Mouse (Mus musculus): ENCODE data around the gene Fxyd2. TPM values are rescaled to one million over a fixed set of nuclear protein-coding genes. Genes with fewer than 3 reads are reported as not detected.

Fxyd2 gene
- polyA plus RNA-seq, 1 experiment from 2014 or later: 2,959 TPM

GRCm38 (mm10) chr9:45386698-45387097, 12.8 kb upstream of the Fxyd2 start:
- no peaks in the 10 kb centered on the region for H3K9me3 ChIP-seq (replicated peaks; ENCODE audit: low read length)
- H3K27me3 ChIP-seq (ENCODE audit: insufficient read depth, low read length): no peaks in the 10 kb centered on the region
- H3K4me1 ChIP-seq (replicated peaks; ENCODE audit: insufficient read depth, low read length): no peaks in the 10 kb centered on the region
- DNase-seq (ENCODE audit: low spot score) (no peak), ATAC-seq (replicated peaks; ENCODE audit: low FRiP score, low read depth) (no peak)
- 0 out of 2 replicates have a peak, but pooled peaks have one; percentile 25 for TF ChIP-seq CTCF (IDR thresholded peaks at IDR 0.05; ENCODE audit: low read depth)
- H3K27ac ChIP-seq: no peak overlapping the region
- 78% methylated on average over 5 of the region's 5 CpGs for WGBS
- H3K4me2 ChIP-seq (ENCODE audit: low read length): no peak overlapping the region
- H3K9ac ChIP-seq (ENCODE audit: low read depth, low read length): no peak overlapping the region
- H3K4me3 ChIP-seq (replicated peaks; ENCODE audit: low read depth, low read length): no peak overlapping the region
- no peaks in the 10 kb centered on the region for H3K36me3 ChIP-seq (ENCODE audit: insufficient read depth, low read length)

- peak; percentile 99 for TF ChIP-seq CTCF (IDR thresholded peaks at IDR 0.05; ENCODE audit: low read depth)
- Histone ChIP-seq H3K4me1 (replicated peaks; ENCODE audit: insufficient read depth, low read length) (no peaks in the 10 kb centered on the region), H3K4me3 (replicated peaks; ENCODE audit: low read depth, low read length) (no peak overlapping the region), H3K27me3 (ENCODE audit: insufficient read depth, low read length) (no peaks in the 10 kb centered on the region), H3K9ac (ENCODE audit: low read depth, low read length) (no peak overlapping the region), H3K4me2 (ENCODE audit: low read length) (no peak overlapping the region), H3K36me3 (ENCODE audit: insufficient read depth, low read length) (no peaks in the 10 kb centered on the region), H3K9me3 (replicated peaks; ENCODE audit: low read length) (no peaks in the 10 kb centered on the region), H3K27ac (no peak overlapping the region)
- ATAC-seq (replicated peaks; ENCODE audit: low FRiP score, low read depth) (peak; percentile 77), DNase-seq (ENCODE audit: low spot score) (peak; percentile 91)
- 42% methylated on average over 12 of the region's 12 CpGs for WGBS
Measured at GRCm38 (mm10) chr9:45388385-45388994, 11.0 kb upstream of the Fxyd2 start.

DNA sequence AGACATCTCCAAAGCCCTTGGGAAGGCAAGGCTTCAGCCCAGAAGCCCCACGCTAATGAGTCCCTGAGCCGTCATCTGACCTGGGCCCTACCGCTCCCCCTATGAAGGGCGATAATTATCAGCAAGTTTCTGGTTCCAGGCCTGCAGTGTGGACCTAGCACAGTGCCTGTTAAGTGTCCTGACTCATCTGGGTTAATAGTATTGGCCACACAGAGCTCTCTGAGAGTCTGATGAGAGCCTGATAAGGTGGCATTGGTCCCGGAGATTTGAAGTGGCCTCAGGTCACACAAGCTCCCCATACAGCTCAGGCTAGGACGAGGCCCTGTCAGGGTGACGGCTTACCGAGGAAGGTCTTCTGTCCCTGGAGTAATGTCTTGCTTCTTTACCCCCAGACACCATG, 9.9 kb upstream of the Fxyd2 start:
- Histone ChIP-seq H3K36me3 (ENCODE audit: insufficient read depth, low read length) (no peaks in the 10 kb centered on the region), H3K4me2 (ENCODE audit: low read length) (no peak overlapping the region), H3K9me3 (replicated peaks; ENCODE audit: low read length) (no peaks in the 10 kb centered on the region), H3K9ac (ENCODE audit: low read depth, low read length) (no peak overlapping the region), H3K4me1 (replicated peaks; ENCODE audit: insufficient read depth, low read length) (no peaks in the 10 kb centered on the region), H3K4me3 (replicated peaks; ENCODE audit: low read depth, low read length) (no peak overlapping the region), H3K27me3 (ENCODE audit: insufficient read depth, low read length) (no peaks in the 10 kb centered on the region), H3K27ac (no peak overlapping the region)
- 0 out of 2 replicates have a peak, but pooled peaks have one; percentile 14 for ATAC-seq (replicated peaks; ENCODE audit: low FRiP score, low read depth)
- WGBS: 87% methylated on average over 8 of the region's 8 CpGs
- DNase-seq (ENCODE audit: low spot score): no peak
- no peak for TF ChIP-seq CTCF (IDR thresholded peaks at IDR 0.05; ENCODE audit: low read depth)

DNA sequence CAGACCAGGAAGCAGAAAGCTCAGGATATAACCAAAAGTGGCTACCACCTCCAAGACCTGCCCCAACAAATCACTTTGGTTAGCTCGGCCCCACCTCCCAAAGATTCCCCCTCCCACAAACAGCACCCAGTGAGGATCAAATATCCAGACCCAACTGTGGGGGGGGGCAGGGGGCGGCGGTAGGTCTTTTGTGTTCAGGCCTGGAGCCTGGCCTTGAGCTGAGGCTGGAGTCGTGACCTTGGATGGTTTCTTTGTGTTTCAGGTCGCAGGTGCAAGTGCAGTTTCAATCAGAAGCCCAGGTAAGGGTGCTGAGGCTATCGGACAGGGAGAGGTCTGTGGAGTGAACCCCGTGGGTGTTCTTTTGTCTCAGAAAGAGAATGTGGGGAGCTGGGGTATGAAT, 8.2 kb upstream of the Fxyd2 start:
- no peaks in the 10 kb centered on the region for H3K36me3 ChIP-seq (ENCODE audit: insufficient read depth, low read length)
- no peak overlapping the region for H3K4me3 ChIP-seq (replicated peaks; ENCODE audit: low read depth, low read length)
- no peak overlapping the region for H3K4me2 ChIP-seq (ENCODE audit: low read length)
- no peaks in the 10 kb centered on the region for H3K9me3 ChIP-seq (replicated peaks; ENCODE audit: low read length)
- H3K9ac ChIP-seq (ENCODE audit: low read depth, low read length): no peak overlapping the region
- H3K27ac ChIP-seq: no peak overlapping the region
- no peak for TF ChIP-seq CTCF (IDR thresholded peaks at IDR 0.05; ENCODE audit: low read depth)
- no peak for DNase-seq (ENCODE audit: low spot score)
- no peaks in the 10 kb centered on the region for H3K4me1 ChIP-seq (replicated peaks; ENCODE audit: insufficient read depth, low read length)
- WGBS: 68% methylated on average over 7 of the region's 7 CpGs
- no peaks in the 10 kb centered on the region for H3K27me3 ChIP-seq (ENCODE audit: insufficient read depth, low read length)
- ATAC-seq (replicated peaks; ENCODE audit: low FRiP score, low read depth): no peak

DNA sequence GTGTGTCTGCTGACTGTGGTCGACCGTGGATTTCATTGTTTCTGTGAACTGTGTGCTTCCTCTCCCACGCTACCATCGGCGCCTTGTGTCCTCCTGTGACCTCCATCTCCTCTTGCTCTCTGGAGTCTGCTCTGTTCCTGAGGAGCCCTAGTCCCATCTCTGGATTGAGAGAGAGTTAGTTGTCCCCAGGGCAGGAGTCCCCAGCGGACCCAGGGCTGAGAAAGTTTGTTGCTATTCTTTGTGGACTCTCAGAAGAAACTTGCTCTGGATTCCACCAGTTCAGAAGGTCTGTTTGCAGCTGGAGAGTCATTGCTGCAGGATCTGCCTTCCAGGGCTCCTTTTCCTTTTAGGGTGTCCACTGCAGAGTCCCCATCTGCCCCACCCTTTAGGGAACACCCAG, 4.3 kb upstream of the Fxyd2 start:
- H3K4me3 ChIP-seq (replicated peaks; ENCODE audit: low read depth, low read length): no peak overlapping the region
- H3K9me3 ChIP-seq (replicated peaks; ENCODE audit: low read length): no peaks in the 10 kb centered on the region
- 81% methylated on average over 6 of the region's 6 CpGs for WGBS
- TF ChIP-seq CTCF (IDR thresholded peaks at IDR 0.05; ENCODE audit: low read depth): no peak
- no peak overlapping the region for H3K9ac ChIP-seq (ENCODE audit: low read depth, low read length)
- ATAC-seq (replicated peaks; ENCODE audit: low FRiP score, low read depth) (no peak), DNase-seq (ENCODE audit: low spot score) (no peak)
- H3K27ac ChIP-seq: no peak overlapping the region
- H3K36me3 ChIP-seq (ENCODE audit: insufficient read depth, low read length): no peaks in the 10 kb centered on the region
- H3K27me3 ChIP-seq (ENCODE audit: insufficient read depth, low read length): no peaks in the 10 kb centered on the region
- H3K4me2 ChIP-seq (ENCODE audit: low read length): no peak overlapping the region
- no peaks in the 10 kb centered on the region for H3K4me1 ChIP-seq (replicated peaks; ENCODE audit: insufficient read depth, low read length)

DNA sequence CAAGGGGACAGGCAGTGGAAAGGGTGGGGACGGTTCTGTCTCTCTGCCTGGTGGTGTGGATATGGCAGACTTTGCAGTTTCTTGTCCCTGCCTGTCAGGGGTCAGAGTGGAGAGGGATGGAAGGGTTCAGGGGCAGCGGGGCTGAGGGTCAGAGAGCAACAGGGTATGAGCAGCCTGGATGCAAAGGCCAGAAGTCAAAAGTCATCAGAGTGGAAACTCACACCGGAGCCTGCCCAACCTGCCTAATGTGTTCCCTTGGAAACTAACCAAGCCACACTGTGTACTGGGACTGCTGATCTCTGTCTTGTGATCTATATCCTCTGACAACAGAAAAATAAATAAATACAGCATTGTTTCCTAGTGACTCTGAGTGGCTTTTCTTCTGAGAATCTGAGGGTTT, 3.7 kb upstream of the Fxyd2 start:
- DNase-seq (ENCODE audit: low spot score) (no peak), ATAC-seq (replicated peaks; ENCODE audit: low FRiP score, low read depth) (no peak)
- TF ChIP-seq CTCF (IDR thresholded peaks at IDR 0.05; ENCODE audit: low read depth): no peak
- H3K9me3 ChIP-seq (replicated peaks; ENCODE audit: low read length): no peaks in the 10 kb centered on the region
- WGBS: 43% methylated on average over 3 of the region's 3 CpGs
- no peak overlapping the region for H3K4me2 ChIP-seq (ENCODE audit: low read length)
- no peak overlapping the region for H3K4me3 ChIP-seq (replicated peaks; ENCODE audit: low read depth, low read length)
- H3K27ac ChIP-seq: 0 out of 2 replicates have a peak overlapping the region, but pooled peaks have one; percentile 20
- no peaks in the 10 kb centered on the region for H3K27me3 ChIP-seq (ENCODE audit: insufficient read depth, low read length)
- H3K36me3 ChIP-seq (ENCODE audit: insufficient read depth, low read length): no peaks in the 10 kb centered on the region
- no peaks in the 10 kb centered on the region for H3K4me1 ChIP-seq (replicated peaks; ENCODE audit: insufficient read depth, low read length)
- no peak overlapping the region for H3K9ac ChIP-seq (ENCODE audit: low read depth, low read length)

DNA sequence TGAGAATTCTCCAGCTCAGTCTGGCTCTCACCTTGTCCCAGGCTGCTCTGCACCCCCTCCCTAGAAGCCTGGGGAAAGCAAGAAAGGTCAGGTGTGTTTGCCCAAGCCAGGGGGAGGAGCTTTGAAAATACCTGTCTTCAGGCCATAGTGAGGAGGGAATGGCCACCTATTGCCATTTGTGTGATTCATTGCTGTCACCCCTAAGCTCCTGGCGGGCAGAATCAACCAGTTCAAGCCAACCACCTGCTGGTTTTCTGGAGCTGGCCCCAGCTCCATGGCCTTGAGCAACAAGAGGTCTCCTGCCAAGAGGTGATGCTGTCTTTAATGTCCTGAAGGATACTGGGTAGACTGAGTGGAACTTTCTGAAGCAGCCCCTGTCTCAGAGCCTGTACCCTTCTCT, 1.1 kb upstream of the Fxyd2 start:
- ATAC-seq (replicated peaks; ENCODE audit: low FRiP score, low read depth) (0 out of 2 replicates have a peak, but pooled peaks have one; percentile 2), DNase-seq (ENCODE audit: low spot score) (no peak)
- Histone ChIP-seq H3K4me2 (ENCODE audit: low read length) (no peak overlapping the region), H3K9me3 (replicated peaks; ENCODE audit: low read length) (no peaks in the 10 kb centered on the region), H3K27me3 (ENCODE audit: insufficient read depth, low read length) (no peaks in the 10 kb centered on the region), H3K4me1 (replicated peaks; ENCODE audit: insufficient read depth, low read length) (no peaks in the 10 kb centered on the region), H3K27ac (peak overlapping the region; percentile 32; the same call in 1 of the 2 replicates), H3K36me3 (ENCODE audit: insufficient read depth, low read length) (no peaks in the 10 kb centered on the region), H3K9ac (ENCODE audit: low read depth, low read length) (no peak overlapping the region), H3K4me3 (replicated peaks; ENCODE audit: low read depth, low read length) (no peak overlapping the region)
- 54% methylated on average over 1 of the region's 1 CpGs for WGBS
- TF ChIP-seq CTCF (IDR thresholded peaks at IDR 0.05; ENCODE audit: low read depth): no peak

Data from kidney, postnatal 0 days (tissue).